Mouse (Mus musculus): ENCODE results near the gene Zfp52. TPM values are rescaled to one million over a fixed set of nuclear protein-coding genes. Genes with fewer than 3 reads are reported as not detected.

Gene Zfp52
- polyA plus RNA-seq, 1 experiment from 2014 or later = 1.2 TPM

DNA sequence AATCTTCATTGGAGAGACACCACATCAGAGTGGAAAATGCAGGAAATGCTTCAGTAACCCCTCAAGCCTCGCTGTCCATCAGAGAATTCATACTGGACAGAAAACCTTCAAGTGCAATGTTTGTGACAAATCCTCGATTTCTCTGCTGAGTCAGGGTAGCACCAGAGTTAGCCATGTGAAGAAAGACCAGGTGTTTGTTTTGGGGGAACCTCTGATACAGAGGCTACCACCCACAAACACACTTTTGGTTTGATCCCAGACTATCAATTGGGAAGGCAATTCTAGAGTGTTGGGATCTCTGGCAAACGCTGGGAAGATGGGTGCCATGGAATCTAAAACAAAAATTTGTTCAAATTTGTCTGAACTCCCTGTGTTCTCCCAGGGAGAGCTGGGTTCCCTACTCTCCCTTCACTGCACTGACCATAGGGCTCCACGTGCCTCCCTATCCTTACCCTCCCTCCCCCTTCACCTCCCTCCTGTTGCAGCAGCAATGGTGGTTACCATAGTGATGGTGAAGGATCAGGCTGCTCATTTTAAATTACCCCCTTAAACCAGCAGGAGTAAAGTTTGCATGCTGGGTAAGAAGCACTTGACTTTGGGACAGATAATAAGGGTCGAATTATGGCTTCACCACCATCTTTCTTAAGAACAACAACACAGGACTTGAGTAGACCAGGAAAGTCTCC is 4.6 kb upstream of the Zfp52 start:
- no peaks in the 10 kb centered on the region for H3K36me3 ChIP-seq (replicated peaks; ENCODE audit: insufficient read depth, low read length)
- H3K4me2 ChIP-seq (ENCODE audit: low read depth, low read length) = no peak overlapping the region
- H3K27ac ChIP-seq (ENCODE audit: low read depth) = no peak overlapping the region
- no peak overlapping the region for H3K9ac ChIP-seq (replicated peaks)
- H3K4me3 ChIP-seq (ENCODE audit: low read depth, low read length) = no peak overlapping the region
- DNase-seq (no peak), ATAC-seq (no peak)
- WGBS (ENCODE audit: insufficient replicate concordance) = 73% methylated on average over 5 of the region's 5 CpGs
- no peaks in the 10 kb centered on the region for H3K9me3 ChIP-seq (ENCODE audit: low read length)
- TF ChIP-seq EP300 (IDR thresholded peaks at IDR 0.05; ENCODE audit: low read depth) (no peak), CTCF (IDR thresholded peaks at IDR 0.05; ENCODE audit: low read depth) (no peak)
- H3K4me1 ChIP-seq (ENCODE audit: insufficient read depth) = peaks cover 26% of the 10 kb centered on the region
- H3K27me3 ChIP-seq (ENCODE audit: insufficient read depth, low read length) = no peaks in the 10 kb centered on the region

GRCm38 (mm10) chr17:21531621-21532020 is 3.7 kb upstream of the Zfp52 start:
- Histone ChIP-seq H3K9ac (replicated peaks) (no peak overlapping the region), H3K4me1 (ENCODE audit: insufficient read depth) (peaks cover 26% of the 10 kb centered on the region), H3K27me3 (ENCODE audit: insufficient read depth, low read length) (no peaks in the 10 kb centered on the region), H3K27ac (ENCODE audit: low read depth) (peak overlapping the region; percentile 93), H3K4me3 (ENCODE audit: low read depth, low read length) (peak overlapping the region; percentile 70), H3K36me3 (replicated peaks; ENCODE audit: insufficient read depth, low read length) (no peaks in the 10 kb centered on the region), H3K9me3 (ENCODE audit: low read length) (no peaks in the 10 kb centered on the region), H3K4me2 (ENCODE audit: low read depth, low read length) (peak overlapping the region; percentile 77)
- no peak for TF ChIP-seq CTCF (IDR thresholded peaks at IDR 0.05; ENCODE audit: low read depth)
- no peak for TF ChIP-seq EP300 (IDR thresholded peaks at IDR 0.05; ENCODE audit: low read depth)
- ATAC-seq (no peak; the same call in 1 of the 2 replicates), DNase-seq (no peak)
- 72% methylated on average over 5 of the region's 5 CpGs for WGBS (ENCODE audit: insufficient replicate concordance)

- peak; percentile 78 for ATAC-seq
- H3K9me3 ChIP-seq (ENCODE audit: low read length) = no peaks in the 10 kb centered on the region
- peak overlapping the region; percentile 77 for H3K4me2 ChIP-seq (ENCODE audit: low read depth, low read length)
- H3K4me3 ChIP-seq (ENCODE audit: low read depth, low read length) = peak overlapping the region; percentile 70
- peak; percentile 68 for DNase-seq
- peaks cover 26% of the 10 kb centered on the region for H3K4me1 ChIP-seq (ENCODE audit: insufficient read depth)
- H3K27me3 ChIP-seq (ENCODE audit: insufficient read depth, low read length) = no peaks in the 10 kb centered on the region
- WGBS (ENCODE audit: insufficient replicate concordance) = under 1% methylated on average over 54 of the region's 54 CpGs
- H3K36me3 ChIP-seq (replicated peaks; ENCODE audit: insufficient read depth, low read length) = no peaks in the 10 kb centered on the region
- TF ChIP-seq CTCF (IDR thresholded peaks at IDR 0.05; ENCODE audit: low read depth) (peak; percentile 42), EP300 (IDR thresholded peaks at IDR 0.05; ENCODE audit: low read depth) (no peak)
- H3K27ac ChIP-seq (ENCODE audit: low read depth) = peak overlapping the region; percentile 93
- peak overlapping the region; percentile 94 for H3K9ac ChIP-seq (replicated peaks)
Observed at GRCm38 (mm10) chr17:21532101-21532951, 3.0 kb upstream of the Zfp52 start.

- no peaks in the 10 kb centered on the region for H3K27me3 ChIP-seq (ENCODE audit: insufficient read depth, low read length)
Observed at GRCm38 (mm10) chr17:21533961-21534360, 1.4 kb upstream of the Zfp52 start.

GRCm38 (mm10) chr17:21534460-21535095 is 761 bp upstream of the Zfp52 start:
- Histone ChIP-seq H3K9ac (replicated peaks) (no peak overlapping the region), H3K9me3 (ENCODE audit: low read length) (no peaks in the 10 kb centered on the region), H3K27ac (ENCODE audit: low read depth) (peak overlapping the region; percentile 69), H3K27me3 (ENCODE audit: insufficient read depth, low read length) (no peaks in the 10 kb centered on the region), H3K4me3 (ENCODE audit: low read depth, low read length) (no peak overlapping the region), H3K4me1 (ENCODE audit: insufficient read depth) (peaks cover 26% of the 10 kb centered on the region), H3K4me2 (ENCODE audit: low read depth, low read length) (peak overlapping the region; percentile 90), H3K36me3 (replicated peaks; ENCODE audit: insufficient read depth, low read length) (no peaks in the 10 kb centered on the region)
- DNase-seq (no peak), ATAC-seq (peak; percentile 52)
- 9% methylated on average over 4 of the region's 4 CpGs for WGBS (ENCODE audit: insufficient replicate concordance)
- TF ChIP-seq CTCF (IDR thresholded peaks at IDR 0.05; ENCODE audit: low read depth) = peak; percentile 87
- no peak for TF ChIP-seq EP300 (IDR thresholded peaks at IDR 0.05; ENCODE audit: low read depth)

More at GRCm38 (mm10) chr17:21533961-21534360, 1.4 kb upstream of the Zfp52 start:
- no peak overlapping the region for H3K4me3 ChIP-seq (ENCODE audit: low read depth, low read length)
- no peaks in the 10 kb centered on the region for H3K9me3 ChIP-seq (ENCODE audit: low read length)
- no peak for DNase-seq
- peaks cover 26% of the 10 kb centered on the region for H3K4me1 ChIP-seq (ENCODE audit: insufficient read depth)
- 0 out of 2 replicates have a peak overlapping the region, but pooled peaks have one; percentile 7 for H3K27ac ChIP-seq (ENCODE audit: low read depth)
- no peak overlapping the region for H3K4me2 ChIP-seq (ENCODE audit: low read depth, low read length)
- WGBS (ENCODE audit: insufficient replicate concordance) = 80% methylated on average over 1 of the region's 1 CpGs
- no peaks in the 10 kb centered on the region for H3K36me3 ChIP-seq (replicated peaks; ENCODE audit: insufficient read depth, low read length)
- TF ChIP-seq CTCF (IDR thresholded peaks at IDR 0.05; ENCODE audit: low read depth) (no peak), EP300 (IDR thresholded peaks at IDR 0.05; ENCODE audit: low read depth) (no peak)
- no peak overlapping the region for H3K9ac ChIP-seq (replicated peaks)
- ATAC-seq = no peak

DNA sequence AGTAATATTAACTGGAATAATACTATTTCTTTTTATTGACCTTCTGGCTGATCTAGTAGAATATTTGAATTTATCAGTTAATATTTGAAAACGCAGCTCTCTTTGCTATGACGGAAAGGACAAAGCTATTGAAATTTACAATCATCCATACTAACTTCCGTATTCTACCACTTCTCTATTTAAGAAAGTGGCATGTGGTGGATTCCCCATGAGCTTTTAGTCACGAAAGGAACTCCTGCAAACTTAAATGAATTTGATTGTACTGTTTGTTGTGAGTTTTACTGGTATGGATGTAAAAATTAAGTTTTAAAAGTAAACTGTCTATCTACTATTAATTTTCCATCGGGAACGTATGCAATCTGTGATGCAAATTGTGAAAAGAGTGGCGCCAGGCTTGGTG is 757 bp downstream of the Zfp52 start:
- DNase-seq = no peak
- Histone ChIP-seq H3K4me1 (ENCODE audit: insufficient read depth) (peaks cover 26% of the 10 kb centered on the region), H3K27ac (ENCODE audit: low read depth) (peak overlapping the region; percentile 69; the same call in 1 of the 2 replicates), H3K36me3 (replicated peaks; ENCODE audit: insufficient read depth, low read length) (no peaks in the 10 kb centered on the region), H3K27me3 (ENCODE audit: insufficient read depth, low read length) (no peaks in the 10 kb centered on the region), H3K9me3 (ENCODE audit: low read length) (no peaks in the 10 kb centered on the region), H3K4me3 (ENCODE audit: low read depth, low read length) (peak overlapping the region; percentile 62), H3K4me2 (ENCODE audit: low read depth, low read length) (peak overlapping the region; percentile 90), H3K9ac (replicated peaks) (peak overlapping the region; percentile 68)
- TF ChIP-seq EP300 (IDR thresholded peaks at IDR 0.05; ENCODE audit: low read depth) (no peak), CTCF (IDR thresholded peaks at IDR 0.05; ENCODE audit: low read depth) (no peak)
- no peak for ATAC-seq
- 18% methylated on average over 7 of the region's 7 CpGs for WGBS (ENCODE audit: insufficient replicate concordance)
